Mouse (Mus musculus) bone marrow macrophage, adult 2 months (primary cell): ENCODE data around the gene Gsap.

Source experiments
- CTCF ChIP-seq: IDR thresholded peaks from 2 replicates; pipeline ENCODE4 v1.5.1; 2012; ENCODE audit warnings: low read depth, mild to moderate bottlenecking, low read length, moderate library complexity
- POLR2A ChIP-seq: IDR thresholded peaks from 2 replicates; pipeline ENCODE4 v1.6.1; 2012; ENCODE audit warnings: mild to moderate bottlenecking, low read depth, low read length, borderline replicate concordance

DNA sequence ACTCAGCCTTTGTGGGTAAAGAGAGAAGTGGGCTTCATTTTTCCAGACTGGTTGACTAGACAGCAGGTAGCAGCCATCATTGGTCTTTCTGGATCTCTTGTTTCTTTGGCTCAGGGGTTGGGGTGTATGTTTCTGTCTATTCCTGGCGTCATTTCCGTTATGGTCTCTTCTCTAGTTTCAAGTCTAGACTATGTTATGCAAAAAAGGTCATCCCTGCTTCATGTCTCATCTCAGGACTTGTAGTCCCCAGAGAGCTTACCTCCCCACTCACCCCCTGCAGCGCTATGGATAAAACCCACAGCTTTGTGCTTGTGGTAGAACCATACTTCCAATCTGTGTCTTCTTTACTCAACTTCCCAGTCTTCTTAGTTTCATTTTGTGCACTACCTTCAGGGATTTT is 18.1 kb downstream of the Gsap start:
- TF ChIP-seq POLR2A (no peak), CTCF (no peak)
